Mouse (Mus musculus): ENCODE results near the gene Tulp2.

Tulp2 gene

GRCm38 (mm10) chr7:45466283-45467089, 15.2 kb upstream of the Tulp2 start, which contains the start of gene Bax:
Bax (minus strand) TSS chr7:45466898.
- TF ChIP-seq GATA4 (IDR thresholded peaks at IDR 0.05; ENCODE audit: insufficient replicate concordance, low read length), result 0 out of 2 replicates have a peak, but pooled peaks have one; percentile 4

GRCm38 (mm10) chr7:45467090-45467670, 14.5 kb upstream of the Tulp2 start:
- TF ChIP-seq GATA4 (IDR thresholded peaks at IDR 0.05; ENCODE audit: insufficient replicate concordance, low read length), result no peak

- no peak for TF ChIP-seq GATA4 (IDR thresholded peaks at IDR 0.05; ENCODE audit: insufficient replicate concordance, low read length)
Observed at GRCm38 (mm10) chr7:45470869-45471268, 10.8 kb upstream of the Tulp2 start.

- no peak for TF ChIP-seq GATA4 (IDR thresholded peaks at IDR 0.05; ENCODE audit: insufficient replicate concordance, low read length)
Observed at GRCm38 (mm10) chr7:45475291-45475969, 6.2 kb upstream of the Tulp2 start.

- no peak for TF ChIP-seq GATA4 (IDR thresholded peaks at IDR 0.05; ENCODE audit: insufficient replicate concordance, low read length)
Observed at GRCm38 (mm10) chr7:45476453-45476852, 5.2 kb upstream of the Tulp2 start.

- no peak for TF ChIP-seq GATA4 (IDR thresholded peaks at IDR 0.05; ENCODE audit: insufficient replicate concordance, low read length)
Observed at GRCm38 (mm10) chr7:45477003-45477402, 4.7 kb upstream of the Tulp2 start.

- TF ChIP-seq GATA4 (IDR thresholded peaks at IDR 0.05; ENCODE audit: insufficient replicate concordance, low read length), result no peak
Observed at GRCm38 (mm10) chr7:45478774-45479173, 2.9 kb upstream of the Tulp2 start.

- TF ChIP-seq GATA4 (IDR thresholded peaks at IDR 0.05; ENCODE audit: insufficient replicate concordance, low read length), result no peak
Observed at GRCm38 (mm10) chr7:45482166-45482565, 489 bp downstream of the Tulp2 start.

GRCm38 (mm10) chr7:45486158-45486557, 4.5 kb downstream of the Tulp2 start:
- TF ChIP-seq GATA4 (IDR thresholded peaks at IDR 0.05; ENCODE audit: insufficient replicate concordance, low read length), result no peak

- TF ChIP-seq GATA4 (IDR thresholded peaks at IDR 0.05; ENCODE audit: insufficient replicate concordance, low read length), result no peak
Observed at GRCm38 (mm10) chr7:45486761-45487415, 5.2 kb downstream of the Tulp2 start, which contains the start of gene Gm45808. Gm45808 (minus strand) TSS chr7:45486811.

- no peak for TF ChIP-seq GATA4 (IDR thresholded peaks at IDR 0.05; ENCODE audit: insufficient replicate concordance, low read length)
Observed at GRCm38 (mm10) chr7:45487861-45488292, 6.2 kb downstream of the Tulp2 start.

- peak; percentile 71; the same call in 1 of the 2 replicates for TF ChIP-seq GATA4 (IDR thresholded peaks at IDR 0.05; ENCODE audit: insufficient replicate concordance, low read length)
Observed at GRCm38 (mm10) chr7:45488293-45489204, 6.9 kb downstream of the Tulp2 start, which contains the start of gene Dhdh. Dhdh (minus strand) TSS chr7:45488805.

GRCm38 (mm10) chr7:45489578-45489977, 7.9 kb downstream of the Tulp2 start:
- no peak for TF ChIP-seq GATA4 (IDR thresholded peaks at IDR 0.05; ENCODE audit: insufficient replicate concordance, low read length)

- no peak for TF ChIP-seq GATA4 (IDR thresholded peaks at IDR 0.05; ENCODE audit: insufficient replicate concordance, low read length)
Observed at GRCm38 (mm10) chr7:45490822-45491221, 9.1 kb downstream of the Tulp2 start.

Measured in liver, adult (tissue).